Mouse (Mus musculus) heart, postnatal 14 days (tissue): ENCODE data around the gene Prss53. TPM values are rescaled to one million over a fixed set of nuclear protein-coding genes. Genes with fewer than 3 reads are reported as not detected.
"Not testable (repeated sequence)": the region's sequence is repeated elsewhere in the genome, so short reads cannot be mapped to it uniquely, and the experiment has no call there.

ENCODE experiments used
- DNase-seq, 2 experiments: peaks; one replicate each; pipeline ENCODE4 v3.0.0; 2021 to 2022
- intact Hi-C: fragments of 180-260 bp; cut with DNase I; formaldehyde crosslinking; loops from one replicate; pipeline ENCODE4 v1.15.1; 2025
- total RNA-seq, 2 experiments: library from RNA; stranded (reverse); gene quantifications; 2 replicates each; pipeline ENCODE4 v1.2.3; 2021

The Prss53 gene
- total RNA-seq, 2 experiments from 2014 or later = 0.59 to 0.88 TPM

DNA sequence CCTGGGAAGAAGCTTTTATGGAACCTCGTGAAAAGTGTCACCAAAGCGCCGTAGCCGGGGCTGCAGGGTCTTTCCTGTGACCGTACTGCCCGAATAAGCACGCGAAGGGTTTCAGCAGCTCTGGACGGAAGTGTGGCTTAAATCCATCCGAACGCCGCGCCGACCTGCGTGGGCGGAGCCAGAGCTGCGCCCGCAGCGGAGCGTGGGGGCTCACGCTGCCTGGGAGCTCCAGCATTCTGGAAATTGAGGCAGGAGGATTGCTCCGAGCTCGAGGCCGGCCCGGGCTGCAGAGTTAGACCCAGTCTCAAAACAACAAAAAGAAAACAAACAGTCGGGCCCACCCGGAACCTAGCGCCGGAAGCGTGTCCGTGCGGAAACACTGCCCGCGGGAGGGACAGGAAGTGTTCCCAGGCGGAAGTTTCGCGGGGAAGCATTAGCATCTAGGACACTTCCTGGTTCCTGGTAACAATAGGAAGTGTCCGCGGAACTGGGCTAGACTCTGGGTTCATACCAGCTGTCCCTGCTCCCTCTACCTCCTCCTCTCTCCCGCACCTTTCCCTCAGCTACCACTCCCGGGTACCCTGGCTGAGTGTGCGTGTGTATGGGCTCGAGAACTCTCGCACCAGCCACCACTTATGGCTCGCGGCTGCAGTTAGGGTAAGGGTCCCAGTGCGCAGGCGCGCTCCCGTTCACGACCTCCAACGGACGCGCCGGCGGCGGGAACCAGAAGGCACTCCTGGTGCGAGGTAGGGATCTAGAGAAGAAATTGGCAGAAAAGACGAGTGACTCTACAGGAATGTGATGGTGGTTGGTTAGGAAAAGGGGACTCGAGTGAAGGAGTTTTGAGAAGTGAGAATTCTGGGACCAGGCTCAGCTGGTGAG lies 14.1 kb downstream of the Prss53 start, which contains the start of gene Zfp668:
Gene Zfp668, minus strand, starts transcription at position 362 of the 882 bp plus-strand sequence.
- intact Hi-C loops = loop anchor here (1.0 to 5.0 kb wide), 2 partner anchors 76 to 99 kb away; partner anchors contain the start of genes Hsd3b7 and Setd1a
- peak; percentile 88 to 93 for DNase-seq

DNA sequence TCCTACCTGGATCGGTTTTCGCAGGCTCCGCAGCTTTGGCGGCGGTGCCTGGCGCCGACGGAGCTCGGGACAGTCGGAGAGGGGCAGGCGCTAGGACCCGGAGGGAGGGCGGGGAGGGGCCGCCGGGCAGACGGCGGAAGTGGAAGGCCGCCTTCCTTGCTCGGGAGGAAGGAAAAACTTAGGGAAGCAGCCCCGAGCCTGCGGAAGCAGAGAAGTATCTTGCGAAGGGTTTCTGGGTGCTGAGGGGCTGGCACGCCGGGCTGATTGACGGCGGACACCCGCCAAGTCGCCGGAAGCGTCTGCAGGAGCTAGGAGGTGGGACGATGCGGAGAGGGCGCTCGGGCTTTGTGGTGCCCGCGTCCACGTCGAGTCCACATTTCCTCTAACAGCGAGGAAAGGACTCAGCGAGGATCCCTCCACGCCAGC lies 14.7 kb downstream of the Prss53 start, which contains the start of gene Zfp646:
Gene Zfp646, plus strand, starts transcription at position 181 of the 426 bp plus-strand sequence.
- intact Hi-C loops = loop anchor here (1.0 to 5.0 kb wide), 2 partner anchors 76 to 99 kb away; partner anchors contain the start of genes Hsd3b7 and Setd1a
- DNase-seq = peak; percentile 79 to 80

DNA sequence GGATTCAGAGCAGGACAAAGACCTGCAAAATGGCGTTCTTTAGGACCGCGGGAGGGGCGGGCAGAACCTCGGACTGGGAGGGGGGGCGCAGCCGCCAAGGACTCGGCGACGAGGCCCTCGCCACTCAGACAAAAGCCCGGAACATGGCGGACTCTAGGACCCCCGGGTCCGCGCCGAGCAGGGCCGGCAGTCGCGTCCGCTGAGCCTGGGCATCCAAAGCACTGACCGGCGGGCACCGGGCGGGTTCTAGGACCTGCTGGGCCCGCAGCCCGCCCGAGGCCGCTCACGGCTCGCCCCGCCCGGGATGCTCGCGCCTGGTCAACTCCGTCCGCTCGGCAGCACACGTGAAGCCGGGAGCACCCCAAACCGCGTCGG lies 15.2 kb downstream of the Prss53 start:
- intact Hi-C loops = loop anchor here (1.0 to 5.0 kb wide), 3 partner anchors 31 to 98 kb away; partner anchors contain the start of genes Hsd3b7 and Setd1a
- DNase-seq = peak; percentile 93

GRCm38 (mm10) chr7:127874812-127875626 lies 15.8 kb downstream of the Prss53 start:
- intact Hi-C loops = loop anchor here (2.0 to 5.0 kb wide), 2 partner anchors 30 to 98 kb away; partner anchors contain the start of gene Setd1a

GRCm38 (mm10) chr7:127870136-127870821 lies 20.5 kb downstream of the Prss53 start:
- DNase-seq = no peak

More at GRCm38 (mm10) chr7:127874812-127875626, 15.8 kb downstream of the Prss53 start:
- no peak for DNase-seq

GRCm38 (mm10) chr7:127869149-127869810 lies 21.5 kb downstream of the Prss53 start:
- intact Hi-C loops = loop anchor here (2.0 kb wide), 1 partner anchor 22 kb away; no protein-coding TSS in a partner anchor
- peak; percentile 46 to 64 for DNase-seq

More at GRCm38 (mm10) chr7:127870136-127870821, 20.5 kb downstream of the Prss53 start:
- intact Hi-C loops = no loop called here

DNA sequence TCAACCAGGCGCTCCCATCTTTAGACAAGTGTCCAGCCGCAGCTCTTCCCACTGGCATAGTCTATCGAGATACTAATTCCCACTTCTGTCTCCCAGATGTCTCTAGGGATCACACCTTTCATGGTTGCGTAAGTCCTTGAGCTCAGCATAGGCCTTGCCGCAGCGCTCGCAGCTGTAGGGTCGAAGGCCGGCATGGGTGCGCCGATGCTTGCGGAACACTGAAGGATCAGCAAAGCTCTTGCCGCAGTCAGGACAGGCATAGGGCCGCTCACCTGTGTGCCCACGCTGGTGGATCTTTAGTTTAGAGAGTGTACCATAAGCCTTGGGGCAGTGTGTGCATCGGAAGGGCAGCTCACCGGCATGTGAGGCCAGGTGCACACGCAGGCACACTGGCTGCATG lies 23.1 kb downstream of the Prss53 start:
- no peak for DNase-seq
- intact Hi-C loops = loop anchor here (2.0 kb wide), 1 partner anchor 21 kb away; no protein-coding TSS in a partner anchor

DNA sequence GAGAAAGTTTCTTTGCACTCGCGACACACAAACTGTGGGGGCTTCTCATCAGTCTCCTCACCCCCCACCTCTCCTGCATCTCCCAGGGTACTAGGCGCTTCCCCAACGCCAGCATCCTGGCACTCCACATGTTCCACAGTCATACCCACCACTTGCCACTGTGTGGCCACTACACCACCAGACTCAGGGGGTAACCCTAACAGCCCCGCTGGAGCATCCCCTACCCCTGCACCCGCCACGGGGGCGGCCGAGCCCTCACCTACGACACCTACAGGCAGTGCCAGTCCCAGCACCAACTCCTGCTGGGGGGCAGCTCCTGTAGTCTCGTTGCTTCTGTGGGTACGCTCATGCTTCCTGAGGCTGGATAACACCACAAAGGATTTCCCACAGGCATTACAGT lies 24.3 kb downstream of the Prss53 start:
- intact Hi-C loops = no loop called here
- DNase-seq = no peak

DNA sequence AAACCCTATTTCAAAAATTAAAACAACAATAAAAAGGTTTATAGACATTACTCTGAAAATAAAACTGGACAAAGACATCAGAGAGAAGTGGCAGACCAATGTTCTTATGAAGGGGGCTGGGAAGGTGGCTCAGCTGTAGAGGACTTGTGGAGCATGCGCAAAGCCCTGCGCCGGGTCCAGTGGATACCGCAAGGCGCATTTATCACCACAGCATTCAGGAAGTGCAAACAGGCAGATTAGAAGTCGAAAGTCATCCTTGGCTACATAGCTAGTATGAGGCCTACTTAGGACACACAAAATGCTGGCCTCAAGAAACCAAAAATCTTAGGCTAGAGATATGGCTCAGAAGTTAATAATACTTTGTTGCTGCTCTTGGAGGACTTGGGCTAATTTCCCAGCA lies 32.5 kb downstream of the Prss53 start:
- intact Hi-C loops = no loop called here

DNA sequence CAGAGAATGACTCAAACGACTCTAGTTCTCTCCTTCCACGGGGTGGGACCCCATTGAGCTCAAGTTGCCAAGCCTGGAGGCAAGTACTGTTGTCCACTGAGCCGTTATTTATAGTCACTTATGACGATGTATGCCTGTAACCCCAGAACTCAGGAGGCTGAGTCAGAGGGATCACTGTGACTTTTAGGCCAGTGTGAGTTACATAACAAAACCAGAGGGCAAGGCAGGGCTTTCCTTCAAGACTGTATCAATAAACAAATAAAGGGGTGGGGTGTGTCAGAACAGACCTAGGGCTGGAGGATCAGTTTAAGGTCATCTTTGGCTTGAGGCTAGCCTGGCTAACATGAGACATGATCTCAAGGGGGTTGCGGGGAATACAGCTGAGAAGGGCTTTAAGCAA lies 39.9 kb downstream of the Prss53 start:
- intact Hi-C loops = no loop called here
- DNase-seq = no peak

More for the DNA sequence above, 32.5 kb downstream of the Prss53 start:
- DNase-seq = no peak

DNA sequence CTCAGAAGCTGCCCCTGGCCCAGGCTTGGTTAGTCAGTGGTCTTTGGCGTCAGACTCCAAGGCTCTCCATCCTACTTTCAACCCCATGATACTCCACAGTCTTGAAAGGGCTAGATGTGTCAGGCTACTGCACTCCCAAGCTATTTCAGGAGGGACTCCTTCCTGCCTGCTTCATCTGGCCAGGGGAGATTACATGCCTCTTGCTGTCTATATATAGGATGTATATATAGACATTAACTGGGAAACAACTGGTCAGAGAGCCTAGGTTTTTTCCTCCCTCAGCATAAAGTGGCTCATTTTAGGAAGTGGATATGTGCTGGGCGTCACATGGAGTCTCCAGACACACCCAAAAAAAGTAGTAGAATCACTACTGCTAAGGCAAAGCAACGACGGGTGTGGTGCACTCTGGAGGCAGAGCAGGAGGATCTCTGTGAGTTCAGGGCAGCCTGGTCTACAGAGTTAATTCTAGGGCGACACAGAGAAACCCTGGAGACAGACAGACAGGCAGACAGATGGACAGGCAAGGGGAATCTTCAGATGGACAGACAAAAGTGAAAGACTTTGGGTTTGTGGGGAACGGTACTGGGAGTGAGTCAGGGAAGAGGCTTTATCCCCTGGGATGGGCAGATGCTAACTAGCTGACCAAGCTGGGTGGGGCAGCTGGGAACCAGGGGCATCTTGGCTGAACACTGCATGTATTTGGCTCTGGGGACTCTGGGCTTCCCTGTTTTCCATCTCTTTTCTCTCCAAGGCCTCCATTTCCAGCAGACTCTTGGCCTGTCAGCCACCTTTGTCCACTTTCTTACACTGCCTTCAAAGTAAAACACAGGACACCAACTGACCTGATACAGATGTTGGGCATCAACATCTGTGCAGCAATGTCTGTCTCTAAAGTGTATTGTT lies 40.5 kb downstream of the Prss53 start:
- intact Hi-C loops = no loop called here
- no peak for DNase-seq

DNA sequence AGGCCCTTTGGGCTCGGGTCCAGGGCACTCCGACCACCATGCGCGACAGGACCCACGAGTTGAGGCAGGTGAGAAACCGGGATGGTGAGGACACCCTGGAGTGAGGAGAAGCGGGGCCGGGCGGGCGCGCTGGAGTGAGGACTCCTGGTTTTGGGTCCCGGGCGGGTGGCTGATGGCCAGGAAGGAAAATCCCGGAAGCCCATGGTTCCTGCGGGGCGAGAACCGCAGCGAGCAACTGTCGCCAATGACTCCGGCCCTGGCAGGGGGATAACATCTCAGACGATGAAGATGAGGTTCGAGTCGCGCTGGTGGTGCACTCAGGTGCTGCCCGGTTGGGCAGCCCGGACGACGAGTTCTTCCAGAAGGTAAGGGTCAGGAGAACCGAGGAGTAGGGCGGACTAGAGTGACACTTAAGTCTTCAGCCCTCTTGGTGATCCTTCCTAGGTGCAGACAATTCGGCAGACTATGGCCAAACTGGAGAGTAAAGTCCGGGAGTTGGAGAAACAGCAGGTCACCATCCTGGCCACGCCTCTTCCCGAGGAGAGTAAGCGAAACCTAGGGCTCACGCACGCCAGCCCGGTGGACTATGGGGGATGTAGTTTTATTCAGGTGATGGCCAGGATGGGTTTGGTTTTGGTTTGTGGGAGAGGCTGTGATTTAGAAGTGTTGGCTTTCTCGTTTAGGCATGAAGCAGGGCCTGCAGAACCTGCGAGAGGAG lies 48.6 kb downstream of the Prss53 start:
- intact Hi-C loops = no loop called here
- peak; percentile 78 to 82 for DNase-seq

DNA sequence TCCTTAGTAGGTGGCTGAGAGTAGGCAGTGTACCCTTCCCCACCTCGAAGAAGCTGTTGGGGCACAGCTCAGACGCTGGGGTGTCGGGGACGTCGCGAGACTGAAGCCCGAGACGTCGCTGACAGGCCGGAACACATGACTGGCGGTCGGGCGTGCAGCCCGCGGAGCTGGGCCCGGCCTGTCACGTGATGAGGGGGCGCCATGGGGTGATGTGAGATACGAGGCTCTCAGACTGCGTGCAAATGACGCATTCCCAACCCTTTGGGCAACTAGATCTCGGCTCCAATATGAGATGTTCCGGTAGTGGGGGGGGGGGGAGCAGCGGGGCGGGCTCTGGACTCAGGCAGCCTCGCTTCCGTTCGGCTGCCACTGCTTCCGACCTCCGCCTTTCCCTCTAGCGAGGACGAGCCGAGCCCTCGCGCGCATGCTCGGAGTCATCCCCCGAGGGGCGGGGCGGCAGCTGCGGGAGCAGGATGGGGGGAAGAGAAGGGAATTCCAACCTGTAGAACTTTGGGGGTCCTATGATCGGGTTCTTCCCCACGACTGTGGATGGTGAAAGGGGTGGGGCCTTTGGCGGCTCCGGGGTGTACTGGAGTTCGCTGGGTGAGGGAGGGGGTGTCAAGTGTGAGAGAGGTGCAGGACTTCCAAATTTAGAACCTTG lies 49.3 kb downstream of the Prss53 start:
- intact Hi-C loops = loop anchor here (1.0 kb wide), 1 partner anchor 41 kb away; the partner anchor contains the start of gene Hsd3b7
- DNase-seq = peak; percentile 95

DNA sequence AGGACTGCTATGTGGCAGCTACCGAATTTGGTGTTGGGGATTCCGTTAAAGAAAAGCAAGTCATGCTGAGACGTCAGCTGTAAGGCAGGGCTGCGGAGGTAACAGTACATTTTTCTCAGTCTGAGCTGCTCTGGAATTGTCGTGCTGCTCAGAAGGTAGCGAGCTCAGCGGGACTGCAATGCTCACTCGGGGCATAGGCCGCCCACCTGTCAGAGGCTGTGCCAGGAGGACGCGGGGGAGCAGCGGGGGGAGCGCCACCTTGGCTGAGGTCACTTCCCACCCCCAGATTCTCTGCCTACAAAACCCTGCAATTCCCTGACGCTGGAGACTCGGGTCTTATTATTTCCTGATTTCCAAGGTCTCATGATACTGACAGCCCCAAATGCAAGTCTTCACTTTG lies 49.9 kb downstream of the Prss53 start:
- DNase-seq = peak; percentile 49 to 58
- intact Hi-C loops = loop anchor here (1.0 kb wide), 1 partner anchor 41 kb away; the partner anchor contains the start of gene Hsd3b7

DNA sequence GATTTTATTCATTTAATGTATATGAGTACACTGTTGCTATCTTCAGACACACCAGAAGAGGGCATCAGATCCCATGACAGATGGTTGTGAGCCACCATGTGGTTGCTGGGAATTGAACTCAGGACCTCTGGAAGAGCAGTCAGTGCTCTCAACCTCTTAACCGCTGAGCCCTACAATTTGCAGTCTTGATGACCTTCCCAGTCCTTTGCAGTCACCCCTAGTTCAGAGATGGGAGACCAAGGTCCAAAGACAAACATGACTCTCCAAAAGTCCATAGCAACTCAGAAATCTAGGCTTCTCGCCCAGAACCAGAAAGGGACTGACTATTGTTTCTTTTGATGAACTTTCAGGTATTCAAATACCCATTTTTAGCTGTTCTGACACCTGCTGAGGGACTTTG lies 50.7 kb downstream of the Prss53 start:
- intact Hi-C loops, DNase-seq: not testable (repeated sequence)

DNA sequence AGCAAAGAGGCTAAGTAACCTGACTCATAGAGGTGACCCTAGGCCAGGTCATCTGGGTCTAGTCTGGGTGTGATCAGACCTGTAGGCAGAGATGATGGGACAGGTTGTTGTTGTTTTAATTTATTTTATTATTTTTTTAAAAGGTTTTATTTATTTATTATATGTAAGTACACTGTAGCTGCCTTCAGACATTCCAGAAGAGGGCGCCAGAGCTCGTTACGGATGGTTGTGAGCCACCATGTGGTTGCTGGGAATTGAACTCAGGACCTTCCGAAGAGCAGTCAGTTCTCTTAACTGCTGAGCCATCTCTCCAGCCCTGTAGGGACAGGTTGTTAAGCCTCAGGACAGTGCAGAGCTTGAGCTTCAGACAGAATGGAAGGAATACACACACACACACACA lies 52.9 kb downstream of the Prss53 start:
- DNase-seq = not testable (repeated sequence)

DNA sequence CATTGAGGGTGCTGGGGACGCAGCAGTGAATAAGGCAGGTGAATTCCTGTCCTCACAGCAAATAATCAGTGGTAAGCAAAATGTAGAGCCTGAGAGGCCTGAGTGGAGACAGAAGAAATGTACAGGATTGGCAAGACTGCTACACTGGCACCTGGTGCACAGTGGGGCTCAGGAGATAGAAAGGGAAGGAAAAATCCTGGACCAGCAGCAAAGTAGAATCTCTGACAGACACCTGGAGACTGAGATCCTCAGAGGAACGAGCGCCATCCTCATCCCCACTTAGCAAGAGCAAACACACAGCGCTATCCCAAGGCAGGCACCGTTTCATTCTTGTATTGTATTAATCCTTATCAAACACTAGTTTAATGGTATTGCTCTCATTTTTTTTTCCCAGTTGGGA lies 53.3 kb downstream of the Prss53 start:
- DNase-seq = no peak
- intact Hi-C loops = no loop called here

More for the DNA sequence above, 52.9 kb downstream of the Prss53 start:
- intact Hi-C loops = loop anchor here (2.0 kb wide), 1 partner anchor 21 kb away; no protein-coding TSS in a partner anchor
